Mouse (Mus musculus): ENCODE results near the gene Acbd6.

- TF ChIP-seq POLR2A (IDR thresholded peaks at IDR 0.05; ENCODE audit: control insufficient read depth in 1 of 2, insufficient read depth in 1 of 2, low read depth in 1 of 2, low read length in 2 of 2, poor library complexity in 1 of 2) (no peak), CTCF (IDR thresholded peaks at IDR 0.05 in 2 of 3, conservative IDR thresholded peaks at IDR 0.05 in 1 of 3; ENCODE audit: control insufficient read depth in 1 of 3, insufficient read depth in 1 of 3, low read depth in 2 of 3, low read length in 3 of 3, poor library complexity in 1 of 3, severe bottlenecking in 1 of 3) (no peak), GABPA (IDR thresholded peaks at IDR 0.05; ENCODE audit: low read depth, low read length) (no peak), TCF12 (IDR thresholded peaks at IDR 0.05; ENCODE audit: low read depth, low read length) (no peak), MEF2A (IDR thresholded peaks at IDR 0.05; ENCODE audit: extremely low read depth, insufficient replicate concordance, low read depth, low read length, poor library complexity, severe bottlenecking) (no peak), JUND (IDR thresholded peaks at IDR 0.05; ENCODE audit: low read depth, low read length) (no peak), TAL1 (IDR thresholded peaks at IDR 0.05; ENCODE audit: low read length) (no peak), MAFK (IDR thresholded peaks at IDR 0.05; ENCODE audit: borderline replicate concordance, low read depth, low read length) (no peak), EP300 (IDR thresholded peaks at IDR 0.05; ENCODE audit: low read depth in 1 of 2, low read length in 2 of 2) (no peak)
Observed at GRCm38 (mm10) chr1:155715366-155715765, 157.4 kb downstream of the Acbd6 start.
